Comparison of ENCODE assay signal across 1 mouse cellular context in the genomic region with DNA sequence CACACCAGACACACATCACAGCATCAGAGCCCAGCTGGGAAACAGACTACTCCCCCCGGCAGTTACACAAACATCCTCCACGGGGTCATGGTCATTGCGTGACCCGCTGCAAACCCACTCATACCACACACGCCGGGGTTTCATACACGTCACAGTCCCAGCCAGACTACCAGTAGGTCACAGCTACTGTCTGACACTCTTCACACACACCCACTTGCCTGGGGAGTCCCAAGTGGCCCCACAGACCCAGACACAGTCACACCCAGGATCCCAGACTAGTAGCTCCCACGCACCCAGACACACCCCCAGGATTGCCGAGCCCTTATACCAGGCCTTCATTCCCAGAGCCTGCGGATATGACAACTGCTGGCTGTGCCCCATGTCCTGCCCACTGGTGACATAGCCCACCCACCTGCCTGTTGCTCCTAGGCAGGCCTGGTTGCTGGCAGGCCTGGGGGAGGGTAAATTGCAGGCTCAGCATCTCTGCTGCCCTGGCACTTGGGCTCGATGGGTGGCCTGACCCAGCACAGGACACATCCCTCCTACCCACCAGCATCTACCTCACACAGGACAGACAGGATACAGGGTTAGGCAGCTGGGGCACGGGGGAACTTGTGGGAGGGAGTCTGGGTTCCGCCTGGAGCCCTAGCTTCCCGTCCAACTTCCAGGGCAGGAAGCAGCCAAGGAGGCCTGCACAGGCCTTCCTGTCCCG.
TF ChIP-seq lines count a peak whose summit lies in the region.

No protein-coding gene starts in this region.

TF ChIP-seq in MEL, 35 proteins besides CTCF, POLR2A, EP300 and RAD21 (continued from another document):
- TF ChIP-seq SMC3 (IDR thresholded peaks at IDR 0.05; ENCODE audit: low read depth, low read length) (no peak), CHD1 (IDR thresholded peaks at IDR 0.05; ENCODE audit: low read depth, low read length) (no peak)
